Mouse (Mus musculus) liver, adult 2 months (tissue): ENCODE data around the gene Acaa1a. TPM values are rescaled to one million over a fixed set of nuclear protein-coding genes. Genes with fewer than 3 reads are reported as not detected.

Experiments
- DNase-seq: peaks from one replicate; pipeline ENCODE4 v3.0.0-alpha.2; 2011; ENCODE audit warnings: low read depth, low spot score; ENCODE audit errors: extremely low read depth
- H3K27ac ChIP-seq: fragments of 200-500 bp; replicated peaks from 2 replicates; pipeline ENCODE4 v1.5.1; 2012; ENCODE audit warnings: low read depth, mild to moderate bottlenecking, control low read depth, inconsistent platforms, low read length; ENCODE audit not compliant: insufficient read depth
- H3K27me3 ChIP-seq: fragments of 200-500 bp; 2 replicates; pipeline ENCODE4 v1.6.1; 2012; ENCODE audit warnings: mild to moderate bottlenecking, moderate library complexity, low read length, inconsistent platforms; ENCODE audit not compliant: control insufficient read depth, insufficient read depth
- H3K36me3 ChIP-seq: fragments of 200-500 bp; 2 replicates; pipeline ENCODE4 v1.6.1; 2012; ENCODE audit warnings: low read length, inconsistent platforms; ENCODE audit not compliant: control insufficient read depth, insufficient read depth
- H3K4me1 ChIP-seq: fragments of 200-500 bp; 2 replicates; pipeline ENCODE4 v1.6.1; 2011; ENCODE audit warnings: low read length; ENCODE audit not compliant: control insufficient read depth, insufficient read depth
- H3K4me3 ChIP-seq: fragments of 200-500 bp; 2 replicates; pipeline ENCODE4 v1.5.1; 2011; ENCODE audit warnings: low read depth, mild to moderate bottlenecking, control low read depth, low read length, moderate library complexity; ENCODE audit not compliant: insufficient read depth
- H3K79me2 ChIP-seq: fragments of 200-500 bp; 2 replicates; pipeline ENCODE4 v1.6.1; 2012; ENCODE audit warnings: inconsistent platforms, mild to moderate bottlenecking, low read length, moderate library complexity; ENCODE audit not compliant: control insufficient read depth, insufficient read depth
- H3K9ac ChIP-seq: fragments of 200-500 bp; 2 replicates; pipeline ENCODE4 v1.6.1; 2012; ENCODE audit warnings: low read depth, mild to moderate bottlenecking, control low read depth, inconsistent platforms, low read length
- CTCF ChIP-seq: fragments of 200-500 bp; IDR thresholded peaks from 2 replicates; pipeline ENCODE4 v1.5.1; 2011; ENCODE audit warnings: low read depth, low read length, control low read depth
- POLR2A ChIP-seq: fragments of 200-500 bp; IDR thresholded peaks from 2 replicates; pipeline ENCODE4 v1.6.1; 2011; ENCODE audit warnings: low read length, control low read depth; ENCODE audit not compliant: insufficient read depth; ENCODE audit errors: extremely low read depth
- WGBS: fragments of 180-500 bp; shearing (Covaris S2); methylation state at CpG from one replicate; pipeline ENCODE4 v1.1.7; 2018; 5-methylcytosine and 5-hydroxymethylcytosine counted together
- polyA plus RNA-seq: library from polyadenylated mRNA; depleted of rRNA; stranded (reverse); fragments of >200 nt; gene quantifications from 2 replicates; pipeline ENCODE4 v1.2.3, GENCODE M21; 2012; rRNA removed
- total RNA-seq: library from RNA; depleted of rRNA; stranded (reverse); fragments of >200 nt; gene quantifications from 2 replicates; pipeline ENCODE4 v1.2.3, GENCODE M21; 2014; rRNA removed

The Acaa1a gene
- total and polyA plus RNA-seq, 2 experiments, result 170 to 280 TPM

DNA sequence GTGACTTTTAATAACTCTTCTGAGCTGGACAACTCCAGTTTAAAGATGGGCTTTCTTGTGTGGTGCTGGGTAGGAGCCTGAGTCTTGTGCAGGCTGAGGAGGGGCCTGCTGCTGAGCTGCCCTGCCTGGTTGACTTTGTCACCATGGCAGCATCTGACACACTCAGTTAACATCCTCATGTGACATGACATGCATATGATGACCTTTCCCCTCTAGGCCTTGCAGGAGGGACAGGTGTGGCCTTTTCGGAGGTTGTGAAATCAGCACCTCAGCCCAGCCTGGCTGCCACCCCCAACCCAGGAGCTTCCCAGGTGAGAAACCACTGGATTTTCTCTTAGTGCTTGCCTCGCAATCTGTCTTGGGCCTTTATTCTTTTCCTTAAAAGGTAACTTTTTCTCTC, 50.7 kb downstream of the Acaa1a start:
- no peak overlapping the region for H3K27ac ChIP-seq
- no peak overlapping the region for H3K9ac ChIP-seq
- no peaks in the 10 kb centered on the region for H3K27me3 ChIP-seq
- H3K4me3 ChIP-seq, result no peak overlapping the region
- TF ChIP-seq POLR2A (no peak), CTCF (no peak)
- H3K79me2 ChIP-seq, result no peaks in the 10 kb centered on the region
- H3K36me3 ChIP-seq, result peaks cover 41% of the 10 kb centered on the region
- DNase-seq, result peak; percentile 73
- 62% methylated on average over 2 of the region's 2 CpGs for WGBS
- H3K4me1 ChIP-seq, result peaks cover 5% of the 10 kb centered on the region; the same call in 1 of the 2 replicates

DNA sequence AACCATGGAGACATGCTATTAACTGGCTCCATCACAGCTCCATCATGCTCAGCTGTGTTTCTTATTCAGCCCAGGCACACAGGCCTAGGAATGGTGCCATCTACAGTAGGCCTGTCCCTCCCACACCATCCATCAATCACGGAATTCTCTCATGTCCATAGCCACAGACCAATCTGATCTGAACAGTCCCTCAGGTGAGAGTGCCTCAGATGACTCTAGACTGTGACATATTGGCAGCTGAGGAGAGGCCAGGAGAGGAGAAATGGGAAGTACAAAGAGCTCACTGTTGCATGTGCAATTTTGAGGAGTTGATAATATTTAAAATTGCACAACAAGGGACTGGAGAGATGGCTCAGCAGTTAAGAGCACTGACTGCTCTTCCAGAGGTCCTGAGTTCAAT, 55.3 kb downstream of the Acaa1a start:
- peak overlapping the region; percentile 2 for H3K27ac ChIP-seq
- H3K27me3 ChIP-seq, result no peaks in the 10 kb centered on the region
- peak; percentile 69 for DNase-seq
- peaks cover 5% of the 10 kb centered on the region; the same call in 1 of the 2 replicates for H3K4me1 ChIP-seq
- peaks cover 15% of the 10 kb centered on the region for H3K36me3 ChIP-seq
- no peak overlapping the region for H3K9ac ChIP-seq
- no peak overlapping the region for H3K4me3 ChIP-seq
- TF ChIP-seq POLR2A, result no peak
- no peak for TF ChIP-seq CTCF
- no peaks in the 10 kb centered on the region for H3K79me2 ChIP-seq
- 30% methylated on average over 1 of the region's 1 CpGs for WGBS

Other genes starting within 250 kb of the Acaa1a start
- 0.37 and 0.40 TPM in 2 replicates for gene Plcd1, start 246.2 kb upstream of the Acaa1a start, total RNA-seq
- gene Plcd1, start 246.2 kb upstream of the Acaa1a start, polyA plus RNA-seq, result 0.45 and 0.93 TPM in 2 replicates
- gene Dlec1, start 237.2 kb upstream of the Acaa1a start, total RNA-seq, result 0.27 and 0.74 TPM in 2 replicates
- gene Dlec1, start 237.2 kb upstream of the Acaa1a start, polyA plus RNA-seq, result 0.31 and 0.32 TPM in 2 replicates
- 755 and 780 TPM in 2 replicates for gene Acaa1b, start 182.6 kb upstream of the Acaa1a start, total RNA-seq
- 1,396 and 1,582 TPM in 2 replicates for gene Acaa1b, start 182.6 kb upstream of the Acaa1a start, polyA plus RNA-seq
- gene Gm47289, start 180.5 kb upstream of the Acaa1a start, total RNA-seq, result 0.07 TPM in 1 of 2 replicates, not detected in the other
- gene Gm47289, start 180.5 kb upstream of the Acaa1a start, polyA plus RNA-seq, result not detected in 2 replicates
- gene Slc22a13, start 130.6 kb upstream of the Acaa1a start, total RNA-seq, result 0.07 TPM in 1 of 2 replicates, not detected in the other
- gene Slc22a13, start 130.6 kb upstream of the Acaa1a start, polyA plus RNA-seq, result 0.06 TPM in 1 of 2 replicates, not detected in the other
- gene Oxsr1, start 17.2 kb upstream of the Acaa1a start, total RNA-seq, result 14.2 and 15.6 TPM in 2 replicates
- 7.6 and 8.6 TPM in 2 replicates for gene Oxsr1, start 17.2 kb upstream of the Acaa1a start, polyA plus RNA-seq
- 4.8 and 6.3 TPM in 2 replicates for gene Myd88, start 1.7 kb downstream of the Acaa1a start, total RNA-seq
- 9.8 and 11.3 TPM in 2 replicates for gene Myd88, start 1.7 kb downstream of the Acaa1a start, polyA plus RNA-seq
- 204 and 276 TPM in 2 replicates for gene Xylb, start 17.7 kb downstream of the Acaa1a start, total RNA-seq
- 154 and 166 TPM in 2 replicates for gene Xylb, start 17.7 kb downstream of the Acaa1a start, polyA plus RNA-seq
- not detected in 2 replicates for gene Slc22a14, start 25.9 kb downstream of the Acaa1a start, total RNA-seq
- not detected in 2 replicates for gene Slc22a14, start 25.9 kb downstream of the Acaa1a start, polyA plus RNA-seq
- 3.7 and 4.2 TPM in 2 replicates for gene Acvr2b, start 62.4 kb downstream of the Acaa1a start, total RNA-seq
- gene Acvr2b, start 62.4 kb downstream of the Acaa1a start, polyA plus RNA-seq, result 2.8 and 4.8 TPM in 2 replicates
- 0.92 and 1.1 TPM in 2 replicates for gene Exog, start 105.3 kb downstream of the Acaa1a start, total RNA-seq
- gene Exog, start 105.3 kb downstream of the Acaa1a start, polyA plus RNA-seq, result 0.85 and 1.1 TPM in 2 replicates
- gene Scn5a, start 239.3 kb downstream of the Acaa1a start, total RNA-seq, result under 0.01 TPM in 1 of 2 replicates, not detected in the other
- gene Scn5a, start 239.3 kb downstream of the Acaa1a start, polyA plus RNA-seq, result not detected in 2 replicates